Mouse (Mus musculus) left cerebral cortex, adult 11 months (tissue): ENCODE data around the gene 1600015I10Rik.
"Not testable (repeated sequence)": the region's sequence is repeated elsewhere in the genome, so short reads cannot be mapped to it uniquely, and the experiment has no call there.

Experiments
- DNase-seq: peaks from one replicate; pipeline ENCODE4 v3.0.0; 2022; ENCODE audit warnings: low spot score

The 1600015I10Rik gene

DNA sequence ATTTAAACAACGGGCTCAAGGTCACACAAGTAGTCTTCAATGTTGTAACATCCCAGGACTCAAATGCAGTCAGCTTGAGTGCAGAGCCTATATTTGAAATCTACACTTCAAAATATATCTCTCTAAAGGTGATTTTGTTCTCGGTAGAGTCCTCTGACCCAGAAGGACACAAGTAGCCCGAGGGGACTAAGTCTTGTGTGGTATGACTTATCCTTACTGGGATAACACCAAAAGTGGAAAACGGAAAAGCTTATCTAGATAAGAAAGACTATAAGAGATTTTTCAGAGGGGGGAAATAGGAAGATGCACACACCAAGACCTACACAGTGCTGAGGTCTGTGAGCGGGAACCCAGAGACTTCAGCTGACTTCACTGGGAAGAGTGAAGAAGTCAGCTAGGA is at the start of gene 1600015I10Rik:
TSS of gene 1600015I10Rik (plus strand) at position 301 of the 400 bp plus-strand sequence.
- DNase-seq = no peak

DNA sequence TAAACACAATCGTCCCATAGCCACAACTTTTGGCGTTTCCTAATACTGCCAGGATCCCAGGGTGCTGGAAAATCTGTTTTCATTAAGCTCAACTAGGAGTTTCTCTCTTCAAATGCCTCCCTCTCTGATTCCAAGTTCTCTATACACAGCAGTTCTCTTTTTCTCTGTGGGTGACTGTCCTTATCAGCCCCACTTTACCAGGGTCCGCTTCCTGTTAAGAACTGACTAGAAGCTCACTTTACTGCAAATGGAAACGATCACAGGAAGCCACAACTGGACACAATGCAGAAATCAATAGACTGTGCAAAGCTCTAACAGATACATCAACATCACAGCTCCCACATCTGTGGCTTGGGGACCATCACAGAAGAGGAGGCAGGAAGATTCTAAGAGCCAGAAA is 35.5 kb upstream of the 1600015I10Rik start:
- no peak for DNase-seq

DNA sequence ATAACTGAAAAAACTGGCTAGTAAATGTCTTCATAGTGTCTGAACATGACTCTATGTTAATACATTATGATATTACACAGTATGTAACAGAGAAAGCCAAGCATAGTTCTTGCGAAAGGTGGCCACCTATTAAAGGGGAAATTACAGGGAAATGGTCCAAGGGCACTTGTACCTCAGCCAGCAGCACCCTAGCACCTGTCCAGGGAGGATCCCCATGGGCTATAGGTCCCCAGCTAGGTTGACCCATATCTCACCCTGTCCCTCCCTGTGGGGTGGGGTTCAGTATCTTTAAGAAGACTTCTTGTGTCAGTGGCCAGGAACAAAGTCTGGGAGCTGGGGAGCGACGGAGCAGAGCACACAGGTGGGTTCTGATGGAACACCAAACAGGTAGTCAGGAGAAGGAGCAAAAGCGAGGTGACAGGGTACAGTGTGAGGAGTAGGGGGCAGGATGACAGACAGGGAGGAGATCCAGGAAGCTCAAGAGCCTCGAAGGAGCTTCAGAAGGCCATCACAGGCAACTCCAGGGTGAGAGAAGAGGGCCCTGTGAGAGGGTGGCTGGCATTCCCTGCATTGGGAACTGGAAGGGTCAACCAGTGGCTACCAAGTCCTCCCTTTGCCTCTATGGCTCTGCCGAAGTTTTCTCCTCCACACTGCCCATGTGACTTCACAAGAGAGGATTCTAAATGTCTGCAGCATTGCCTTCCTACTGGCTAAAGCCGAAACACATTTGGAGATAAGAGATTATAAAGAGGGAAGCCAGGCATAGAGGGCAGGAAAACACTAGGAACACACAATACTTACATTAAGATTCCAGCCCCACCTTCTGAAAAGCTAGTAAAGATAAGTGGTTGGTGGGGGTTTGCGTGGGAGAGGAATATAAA is 34.5 kb upstream of the 1600015I10Rik start:
- no peak for DNase-seq

DNA sequence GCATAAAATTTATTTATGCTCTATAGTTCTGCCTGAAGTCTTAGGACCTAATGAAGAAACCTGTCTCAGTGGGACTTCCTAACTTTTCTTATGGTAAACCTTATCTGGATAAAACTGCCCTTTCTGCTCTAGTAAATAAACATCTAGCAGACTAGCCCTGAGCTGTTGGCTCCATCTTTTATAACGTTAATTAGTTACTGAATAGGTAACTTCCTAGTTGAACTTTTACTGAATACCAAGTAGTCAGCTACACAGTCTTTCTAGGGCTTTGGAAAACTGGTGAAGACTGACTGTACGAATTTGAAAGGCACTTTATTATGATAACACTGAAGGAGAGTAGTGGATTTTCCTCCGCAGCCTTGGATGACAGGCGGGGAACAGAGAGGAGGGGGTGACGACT is 33.8 kb upstream of the 1600015I10Rik start:
- DNase-seq = no peak

DNA sequence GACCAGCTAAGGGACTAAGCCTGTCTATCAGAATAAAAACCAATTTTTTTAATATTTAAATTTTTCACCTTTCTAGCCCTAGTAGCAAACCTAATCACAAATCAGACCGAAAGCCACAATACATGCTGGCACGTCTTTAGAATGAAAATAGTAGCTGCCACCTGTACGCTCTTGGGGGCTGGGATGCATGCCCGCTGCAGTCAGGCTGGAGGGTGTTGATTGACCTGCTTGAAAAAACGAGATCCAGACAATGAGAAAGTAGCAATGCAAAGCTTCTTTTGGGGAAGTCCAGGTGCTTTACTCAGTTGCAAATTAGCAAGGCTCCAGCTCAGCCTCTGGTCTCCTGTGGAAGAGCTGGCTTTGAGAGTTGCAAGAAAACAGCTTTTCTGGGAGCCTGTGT is 32.7 kb upstream of the 1600015I10Rik start:
- DNase-seq = no peak

DNA sequence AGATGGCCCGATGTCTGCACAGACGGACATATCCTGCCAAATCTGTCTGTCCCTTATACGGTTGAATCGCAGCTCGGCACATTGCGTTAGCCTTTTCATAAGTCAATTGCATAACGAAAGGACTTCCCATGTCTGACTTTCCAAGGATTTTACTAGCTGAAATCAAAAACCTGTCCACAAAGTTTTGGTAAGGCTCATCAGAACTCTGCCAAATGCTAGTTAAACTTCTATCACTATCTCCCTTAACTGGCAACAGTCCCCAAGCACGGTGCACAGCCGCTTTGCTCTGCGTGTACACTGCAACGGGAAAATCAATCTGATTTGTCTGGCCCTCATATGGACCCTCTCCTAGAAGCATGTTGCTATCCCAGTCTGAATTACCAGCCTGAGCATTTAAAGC is 28.4 kb upstream of the 1600015I10Rik start:
- not testable (repeated sequence) for DNase-seq

DNA sequence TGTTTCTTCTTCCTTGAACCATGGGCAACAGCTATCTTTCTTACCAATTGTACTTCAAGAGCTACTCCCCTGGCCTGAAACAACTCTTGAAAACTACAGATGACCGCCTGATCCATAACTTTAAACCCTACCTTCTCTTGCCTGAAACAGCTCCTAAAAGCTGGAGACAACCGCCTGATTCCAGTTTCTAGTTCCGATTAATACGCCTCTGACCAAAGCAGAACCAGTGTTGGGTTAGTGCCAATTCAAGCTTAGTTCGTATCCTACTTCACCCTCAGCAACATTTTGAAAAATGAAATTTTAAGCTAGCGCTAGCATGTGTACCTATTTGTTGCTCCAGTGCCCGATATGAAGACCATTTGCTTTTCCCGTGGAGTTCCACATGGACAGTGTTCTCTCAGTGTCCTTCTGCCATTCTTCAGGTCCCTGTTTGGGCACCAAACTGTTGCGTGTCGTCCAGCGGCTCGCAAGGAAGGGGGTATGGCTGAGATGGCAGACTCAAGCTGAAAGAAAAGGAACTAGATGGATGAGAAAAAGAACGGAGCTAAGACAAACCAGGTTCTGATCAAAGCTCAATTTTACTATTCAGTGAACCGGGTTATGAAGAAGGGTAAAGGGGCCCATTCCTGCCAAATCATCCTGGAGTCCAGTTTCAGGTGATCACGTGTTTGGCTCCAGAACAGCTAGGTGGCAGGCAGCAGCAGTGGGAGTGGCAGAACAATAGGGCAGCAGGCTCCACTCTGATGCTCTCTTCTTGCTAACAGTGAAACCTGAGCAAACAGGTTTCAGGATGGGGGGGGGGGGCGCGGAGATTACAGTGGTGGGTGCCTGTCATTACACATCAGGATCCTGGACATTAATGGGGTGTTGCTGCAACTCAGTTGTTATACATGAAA is 26.9 kb upstream of the 1600015I10Rik start:
- no peak for DNase-seq

DNA sequence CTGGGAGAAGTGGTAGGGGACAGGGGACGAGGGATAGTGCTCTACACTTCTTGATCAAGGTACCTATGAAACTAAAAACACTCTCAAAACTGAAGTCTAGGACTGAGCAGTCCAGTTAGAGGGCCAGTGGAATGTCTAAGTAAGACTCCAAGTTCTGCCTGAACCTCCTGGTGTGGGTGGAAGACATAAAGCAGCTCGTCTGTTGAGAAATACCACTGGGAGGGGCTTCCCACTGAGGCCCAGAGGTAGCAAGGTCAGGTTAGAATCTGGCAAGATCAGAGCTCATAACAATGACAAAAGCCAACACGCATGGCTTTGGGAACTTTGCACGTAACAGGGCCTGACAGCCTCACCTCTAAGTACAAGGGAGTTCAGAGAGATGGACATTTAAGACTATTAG is 26.3 kb upstream of the 1600015I10Rik start:
- no peak for DNase-seq

DNA sequence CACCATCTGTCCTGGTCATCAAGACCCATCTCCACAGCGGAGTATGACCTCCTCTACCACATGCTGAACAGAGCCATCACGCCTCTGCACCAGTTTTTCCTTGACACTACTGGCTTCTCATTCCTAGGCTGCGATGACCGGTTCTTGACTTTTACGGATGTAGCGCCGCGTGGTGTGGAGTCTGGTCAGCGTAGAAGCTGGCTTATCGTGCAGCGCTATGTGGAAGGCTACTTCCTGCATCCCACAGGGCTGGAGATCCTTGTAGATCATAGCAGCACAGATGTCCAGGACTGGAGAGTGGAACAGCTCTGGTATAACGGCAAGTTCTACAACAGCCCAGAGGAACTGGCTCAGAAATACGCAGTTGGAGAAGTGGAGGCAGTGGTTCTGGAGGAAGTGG is 24.1 kb upstream of the 1600015I10Rik start:
- DNase-seq = no peak

DNA sequence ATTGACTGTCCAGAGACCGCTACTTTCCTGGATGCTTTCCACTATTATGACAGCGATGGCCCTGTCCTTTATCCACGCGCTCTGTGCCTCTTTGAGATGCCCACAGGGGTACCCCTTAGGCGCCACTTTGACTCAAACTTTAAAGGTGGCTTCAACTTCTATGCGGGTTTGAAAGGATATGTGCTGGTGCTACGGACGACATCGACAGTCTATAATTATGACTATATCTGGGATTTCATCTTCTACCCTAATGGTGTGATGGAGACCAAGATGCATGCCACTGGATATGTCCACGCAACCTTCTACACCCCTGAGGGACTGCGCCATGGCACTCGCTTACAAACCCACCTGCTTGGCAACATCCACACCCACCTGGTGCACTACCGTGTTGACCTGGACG is 23.3 kb upstream of the 1600015I10Rik start:
- no peak for DNase-seq

DNA sequence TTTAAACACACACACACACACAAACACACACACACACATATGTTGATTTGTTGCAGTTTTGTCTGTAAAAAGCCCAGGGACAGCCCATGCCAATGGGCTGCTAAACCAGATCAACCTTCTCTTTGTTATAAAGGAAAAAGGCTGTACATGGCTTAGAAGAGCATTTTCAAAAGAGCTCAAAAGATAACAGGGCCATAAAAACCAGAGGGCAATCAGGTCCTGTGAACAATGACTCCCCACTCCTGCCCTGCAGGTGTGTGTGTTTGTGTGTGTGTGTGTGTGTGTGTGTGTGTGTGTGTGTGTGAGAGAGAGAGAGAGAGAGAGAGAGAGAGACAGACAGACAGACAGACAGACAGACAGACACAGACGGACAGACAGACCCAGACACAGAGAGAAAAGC is 20.5 kb upstream of the 1600015I10Rik start:
- no peak for DNase-seq

DNA sequence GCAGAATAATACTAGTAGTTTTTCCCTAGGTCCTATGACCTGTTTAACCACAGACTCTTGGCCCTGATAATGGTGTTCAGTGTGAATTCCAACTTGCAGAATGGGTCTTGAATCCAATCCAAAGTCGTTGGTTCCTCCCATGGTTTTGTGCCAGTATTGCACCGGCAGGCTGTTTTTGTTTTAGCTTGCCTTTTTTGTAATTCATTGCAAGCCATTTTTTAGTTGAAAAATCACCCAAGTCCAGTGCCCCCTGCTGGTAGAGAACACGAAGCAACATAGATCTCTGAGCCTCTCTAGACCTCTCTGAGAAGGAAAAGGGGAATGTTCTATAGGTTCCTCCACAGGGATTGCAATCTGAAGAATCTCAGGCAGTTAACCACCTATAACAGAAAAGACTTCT is 17.7 kb upstream of the 1600015I10Rik start:
- no peak for DNase-seq

DNA sequence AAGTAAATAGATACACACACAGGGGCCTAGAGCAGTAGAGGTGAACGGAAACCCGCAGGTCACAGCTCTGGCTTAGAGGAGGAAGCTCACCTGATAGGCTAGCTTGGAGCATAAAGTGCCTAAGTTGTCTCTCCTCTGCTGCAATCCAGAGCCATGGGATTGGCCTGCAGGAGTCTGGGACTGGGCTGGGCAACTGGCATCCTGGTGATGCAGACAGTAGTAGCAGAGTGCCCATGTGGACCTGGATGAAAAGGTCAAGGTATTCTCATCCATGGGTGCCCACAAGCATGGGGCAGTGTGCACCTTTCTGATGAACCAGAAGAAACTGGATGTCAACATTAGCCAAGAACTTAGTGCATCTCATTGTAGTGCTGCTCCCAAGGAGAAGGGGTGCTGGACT is 16.1 kb upstream of the 1600015I10Rik start:
- no peak for DNase-seq

DNA sequence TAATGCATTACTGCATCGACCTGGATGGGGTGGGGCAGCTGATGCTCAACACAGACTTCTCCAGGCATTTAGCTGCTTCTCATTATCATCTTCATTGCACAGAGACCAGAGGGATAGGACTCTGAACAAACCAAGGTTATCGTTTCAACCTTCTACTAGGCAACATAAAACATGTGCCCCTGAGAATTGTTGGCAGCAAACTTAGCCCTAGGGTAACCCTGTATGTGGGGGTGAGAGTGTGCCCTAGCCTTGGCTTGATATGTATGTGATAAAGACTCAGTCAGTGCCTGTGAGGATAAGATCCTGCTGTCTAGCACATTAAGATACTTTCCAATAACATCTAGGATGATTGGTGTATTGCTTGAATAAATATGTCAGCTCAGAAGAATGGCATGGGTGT is 19.9 kb downstream of the 1600015I10Rik start:
- DNase-seq = no peak

DNA sequence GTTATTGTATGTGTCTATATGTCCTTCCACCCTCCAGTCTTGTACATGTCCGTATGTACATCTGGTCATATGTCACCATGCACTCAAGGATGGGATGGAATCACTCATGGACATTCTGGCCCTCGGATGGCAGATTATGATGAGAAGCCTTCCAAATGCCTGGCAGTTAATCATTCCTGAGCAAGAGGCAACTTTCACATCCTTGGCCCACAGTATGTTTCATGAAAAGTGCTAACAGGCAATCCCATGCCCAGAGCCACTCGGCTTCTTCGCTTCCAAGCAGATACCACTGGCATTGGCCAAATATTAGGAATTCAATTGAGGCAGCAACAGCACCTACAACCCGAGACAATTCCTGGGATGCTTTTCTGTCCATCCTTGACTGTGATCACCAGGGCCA is 21.0 kb downstream of the 1600015I10Rik start:
- DNase-seq = no peak

DNA sequence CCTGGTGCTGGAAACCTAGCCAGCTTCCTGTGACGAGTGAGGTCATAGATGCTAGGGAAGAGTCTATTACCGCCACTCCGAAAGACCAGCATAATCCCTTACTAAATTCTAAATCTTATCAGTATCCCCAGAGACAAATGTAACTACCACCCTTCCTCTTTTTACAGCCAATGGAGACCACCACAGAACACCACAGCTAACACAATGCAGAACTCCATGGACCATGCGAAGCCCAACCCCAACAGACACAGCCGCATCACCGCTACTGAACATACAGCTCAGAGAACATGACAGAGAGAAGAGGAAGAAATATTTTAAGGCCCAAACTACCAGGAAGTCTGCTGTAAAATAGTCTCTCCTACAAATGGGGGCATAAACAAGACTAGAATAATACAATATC is 21.9 kb downstream of the 1600015I10Rik start:
- no peak for DNase-seq

DNA sequence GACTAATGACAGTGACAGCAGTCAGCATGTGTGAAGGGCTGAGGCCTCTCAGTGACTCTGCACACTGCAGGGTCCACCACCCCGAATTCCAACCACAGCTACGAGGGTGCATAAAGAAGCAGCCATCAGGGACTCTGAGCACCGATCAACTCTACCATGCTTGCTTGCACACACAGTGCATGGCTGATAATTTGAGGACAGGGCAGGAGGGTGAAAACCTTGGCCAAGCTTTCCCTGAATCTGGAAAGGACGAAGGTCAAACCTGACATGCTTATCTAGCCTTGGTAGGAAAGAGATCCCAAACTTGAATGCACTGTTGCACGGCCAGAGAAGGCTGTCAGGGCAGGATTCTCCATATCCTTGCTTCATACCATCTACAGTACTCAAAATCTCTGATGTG is 23.5 kb downstream of the 1600015I10Rik start:
- DNase-seq = no peak

DNA sequence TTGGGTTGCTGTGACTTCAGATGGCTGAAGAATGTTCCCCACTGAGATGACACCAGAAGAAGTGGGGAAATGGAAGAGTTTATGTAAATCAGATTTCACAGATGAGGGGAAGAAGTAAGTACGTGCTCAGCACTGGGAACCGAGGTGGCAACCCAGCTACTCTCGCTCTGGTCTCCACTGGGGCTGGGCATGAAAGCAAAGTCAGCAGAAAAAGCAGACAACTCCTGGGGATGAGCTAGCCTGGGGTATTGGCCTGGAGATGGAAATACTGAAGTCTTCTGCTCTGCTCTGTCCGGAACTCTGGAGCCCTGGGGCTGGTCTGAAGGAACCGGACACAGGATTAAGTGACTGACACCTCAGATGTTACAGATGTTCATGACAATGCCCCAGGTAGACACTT is 24.5 kb downstream of the 1600015I10Rik start:
- DNase-seq = no peak

DNA sequence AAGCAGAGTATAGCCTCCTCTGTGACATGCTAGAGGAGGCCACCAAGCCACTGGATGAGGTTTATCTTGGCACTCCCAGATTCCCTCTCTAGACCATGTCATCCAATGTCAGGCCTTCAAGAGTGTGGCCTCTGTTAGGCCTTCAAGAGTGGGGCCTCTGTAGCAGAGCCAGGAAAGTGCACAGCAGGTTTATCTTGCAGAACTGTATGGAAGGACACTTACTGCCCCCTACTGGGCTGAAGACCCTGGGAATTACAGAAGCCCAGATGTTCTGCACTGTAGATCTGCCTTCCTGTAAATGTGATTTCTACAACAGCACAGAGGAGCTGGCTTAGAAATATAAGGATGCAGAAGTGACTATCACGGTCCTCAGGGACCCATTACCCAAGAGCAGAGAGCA is 25.3 kb downstream of the 1600015I10Rik start:
- peak; percentile 13 for DNase-seq

DNA sequence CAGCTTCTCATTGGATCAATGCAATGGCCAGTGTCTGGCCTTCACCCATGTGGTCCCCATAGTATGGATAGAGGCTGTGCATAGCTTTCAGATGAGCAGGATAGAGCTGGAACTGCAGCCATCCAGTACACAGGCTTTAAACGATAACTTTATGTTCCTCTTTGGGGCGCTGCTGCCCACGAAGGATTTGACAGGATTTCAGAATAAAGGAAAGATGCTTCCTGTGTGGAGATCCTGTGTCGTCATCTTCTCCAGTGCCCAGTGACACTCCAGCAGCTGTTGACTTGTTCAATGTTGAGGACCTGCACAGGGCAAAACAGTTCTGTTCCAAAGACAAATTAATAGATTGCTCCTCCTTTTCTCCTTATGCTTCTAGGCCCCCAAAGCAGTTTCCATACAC is 27.1 kb downstream of the 1600015I10Rik start:
- DNase-seq = no peak

DNA sequence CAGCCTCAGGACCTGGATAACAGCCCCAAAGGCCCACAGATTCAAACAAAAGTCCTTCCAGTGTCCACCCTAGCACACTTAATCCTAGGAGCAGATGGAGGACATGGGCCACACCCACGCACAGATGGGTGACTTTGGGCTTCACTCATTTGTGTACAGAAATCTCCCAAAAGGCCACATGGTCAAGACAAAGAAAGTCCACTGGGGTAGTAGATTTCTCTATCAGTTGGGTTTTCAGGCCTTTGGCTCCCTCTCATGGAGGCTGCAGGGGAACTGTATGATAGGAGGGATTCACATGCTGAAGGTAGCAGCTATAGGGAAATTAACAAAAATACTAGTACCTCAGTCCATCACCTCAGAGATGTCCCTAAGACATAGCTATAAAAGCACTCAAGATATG is 28.4 kb downstream of the 1600015I10Rik start:
- no peak for DNase-seq

DNA sequence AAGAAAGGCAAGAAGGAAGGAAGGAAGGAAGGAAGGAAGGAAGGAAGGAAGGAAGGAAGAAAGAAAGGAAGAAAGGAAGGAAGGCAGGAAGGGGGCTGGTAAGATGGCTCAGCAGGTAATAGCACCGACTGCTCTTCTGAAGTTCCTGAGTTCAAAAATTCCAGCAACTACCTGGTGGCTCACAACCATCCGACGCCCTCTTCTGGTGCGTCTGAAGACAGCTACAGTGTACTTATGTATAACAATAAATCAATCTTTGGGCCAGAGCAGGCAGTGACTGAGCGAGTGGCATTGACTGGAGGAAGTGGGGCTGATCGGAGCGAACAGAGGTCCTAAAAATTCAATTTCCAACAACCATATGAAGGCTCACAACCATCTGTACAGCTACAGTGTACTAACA is 29.5 kb downstream of the 1600015I10Rik start:
- not testable (repeated sequence) for DNase-seq

DNA sequence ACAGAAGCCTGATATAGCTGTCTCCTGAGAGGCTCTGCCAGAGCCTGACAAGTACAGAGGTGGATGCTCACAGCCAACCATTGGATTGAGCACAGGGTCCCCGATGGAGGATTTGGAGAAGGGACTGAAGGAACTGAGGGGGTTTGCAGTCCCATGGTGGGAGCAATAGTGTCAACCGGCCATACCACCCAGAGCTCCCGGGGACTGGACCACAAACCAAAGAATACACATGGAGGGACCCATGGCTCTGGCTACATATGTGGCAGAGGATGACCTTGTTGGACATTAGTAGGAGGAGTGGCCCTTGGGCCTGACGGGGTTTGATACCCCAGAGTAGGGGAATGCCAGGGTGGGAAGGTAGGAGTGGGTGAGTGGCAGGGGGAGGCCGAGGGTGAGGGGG is 37.0 kb downstream of the 1600015I10Rik start:
- not testable (repeated sequence) for DNase-seq
